Mouse (Mus musculus): ENCODE data around the gene Actn3.

DNA sequence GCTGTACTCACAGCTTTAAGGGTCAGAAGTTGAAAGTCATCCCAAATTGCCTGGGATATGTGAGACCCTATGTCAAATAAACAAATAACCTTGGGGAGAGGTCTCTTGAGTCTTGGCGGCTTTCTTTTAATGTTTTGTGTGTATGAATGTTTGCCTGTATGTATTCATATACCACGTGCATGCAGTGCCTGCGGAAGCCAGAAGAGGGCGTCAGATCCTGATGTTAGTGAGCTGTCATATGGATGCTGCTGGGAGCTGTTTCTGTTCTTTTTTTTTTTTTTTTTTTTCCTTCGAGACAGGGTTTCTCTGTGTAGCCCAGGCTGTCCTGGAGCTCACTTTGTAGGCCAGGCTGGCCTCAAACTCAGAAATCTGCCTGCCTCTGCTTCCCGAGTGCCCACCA, 64.7 kb downstream of the Actn3 start:
- peak; percentile 28; the same call in 1 of the 2 replicates for TF ChIP-seq CTCF (IDR thresholded peaks at IDR 0.05; ENCODE audit: borderline replicate concordance, insufficient read depth, low read depth, low read length)
- no peak for TF ChIP-seq POLR2A (IDR thresholded peaks at IDR 0.05; ENCODE audit: borderline replicate concordance, insufficient read depth, low read length)
